Mouse (Mus musculus): ENCODE data around the gene Tnr. TPM values are rescaled to one million over a fixed set of nuclear protein-coding genes. Genes with fewer than 3 reads are reported as not detected.

The Tnr gene
- polyA plus RNA-seq, 1 experiment, result not detected

- Histone ChIP-seq H3K27ac (replicated peaks; ENCODE audit: low read depth, low read length) (no peak overlapping the region), H3K4me3 (ENCODE audit: insufficient read depth, low read depth, low read length) (no peak overlapping the region), H3K4me1 (ENCODE audit: control insufficient read depth, insufficient read depth, insufficient read length, low read length) (no peaks in the 10 kb centered on the region)
Observed at GRCm38 (mm10) chr1:159809493-159809892, 285.9 kb downstream of the Tnr start.

- Histone ChIP-seq H3K4me3 (ENCODE audit: insufficient read depth, low read depth, low read length) (no peak overlapping the region), H3K27ac (replicated peaks; ENCODE audit: low read depth, low read length) (no peak overlapping the region), H3K4me1 (ENCODE audit: control insufficient read depth, insufficient read depth, insufficient read length, low read length) (no peaks in the 10 kb centered on the region)
Observed at GRCm38 (mm10) chr1:159811805-159812204, 288.2 kb downstream of the Tnr start.

GRCm38 (mm10) chr1:159812820-159813411 is 289.3 kb downstream of the Tnr start:
- H3K4me1 ChIP-seq (ENCODE audit: control insufficient read depth, insufficient read depth, insufficient read length, low read length), result no peaks in the 10 kb centered on the region
- H3K4me3 ChIP-seq (ENCODE audit: insufficient read depth, low read depth, low read length), result no peak overlapping the region
- no peak overlapping the region for H3K27ac ChIP-seq (replicated peaks; ENCODE audit: low read depth, low read length)

- H3K27ac ChIP-seq (replicated peaks; ENCODE audit: low read depth, low read length), result no peak overlapping the region
- no peak overlapping the region for H3K4me3 ChIP-seq (ENCODE audit: insufficient read depth, low read depth, low read length)
- H3K4me1 ChIP-seq (ENCODE audit: control insufficient read depth, insufficient read depth, insufficient read length, low read length), result no peaks in the 10 kb centered on the region
Observed at GRCm38 (mm10) chr1:159814348-159814747, 290.8 kb downstream of the Tnr start.

GRCm38 (mm10) chr1:159816614-159817371 is 293.2 kb downstream of the Tnr start:
- Histone ChIP-seq H3K27ac (replicated peaks; ENCODE audit: low read depth, low read length) (no peak overlapping the region), H3K4me3 (ENCODE audit: insufficient read depth, low read depth, low read length) (no peak overlapping the region), H3K4me1 (ENCODE audit: control insufficient read depth, insufficient read depth, insufficient read length, low read length) (no peaks in the 10 kb centered on the region)

GRCm38 (mm10) chr1:159819511-159819910 is 295.9 kb downstream of the Tnr start:
- Histone ChIP-seq H3K4me3 (ENCODE audit: insufficient read depth, low read depth, low read length) (no peak overlapping the region), H3K4me1 (ENCODE audit: control insufficient read depth, insufficient read depth, insufficient read length, low read length) (no peaks in the 10 kb centered on the region), H3K27ac (replicated peaks; ENCODE audit: low read depth, low read length) (no peak overlapping the region)

GRCm38 (mm10) chr1:159822416-159822815 is 298.8 kb downstream of the Tnr start:
- no peak overlapping the region for H3K27ac ChIP-seq (replicated peaks; ENCODE audit: low read depth, low read length)

GRCm38 (mm10) chr1:159828531-159828930 is 305.0 kb downstream of the Tnr start:
- Histone ChIP-seq H3K4me3 (ENCODE audit: insufficient read depth, low read depth, low read length) (no peak overlapping the region), H3K27ac (replicated peaks; ENCODE audit: low read depth, low read length) (no peak overlapping the region), H3K4me1 (ENCODE audit: control insufficient read depth, insufficient read depth, insufficient read length, low read length) (no peaks in the 10 kb centered on the region)

More at GRCm38 (mm10) chr1:159822416-159822815, 298.8 kb downstream of the Tnr start:
- Histone ChIP-seq H3K4me3 (ENCODE audit: insufficient read depth, low read depth, low read length) (no peak overlapping the region), H3K4me1 (ENCODE audit: control insufficient read depth, insufficient read depth, insufficient read length, low read length) (no peaks in the 10 kb centered on the region)

- Histone ChIP-seq H3K27ac (replicated peaks; ENCODE audit: low read depth, low read length) (no peak overlapping the region), H3K4me3 (ENCODE audit: insufficient read depth, low read depth, low read length) (no peak overlapping the region), H3K4me1 (ENCODE audit: control insufficient read depth, insufficient read depth, insufficient read length, low read length) (no peaks in the 10 kb centered on the region)
Observed at GRCm38 (mm10) chr1:159833165-159833564, 309.6 kb downstream of the Tnr start.

- H3K4me1 ChIP-seq (ENCODE audit: control insufficient read depth, insufficient read depth, insufficient read length, low read length), result no peaks in the 10 kb centered on the region
- no peak overlapping the region for H3K27ac ChIP-seq (replicated peaks; ENCODE audit: low read depth, low read length)
- H3K4me3 ChIP-seq (ENCODE audit: insufficient read depth, low read depth, low read length), result no peak overlapping the region
Observed at GRCm38 (mm10) chr1:159833646-159834338, 310.2 kb downstream of the Tnr start.

GRCm38 (mm10) chr1:159835126-159835525 is 311.6 kb downstream of the Tnr start:
- Histone ChIP-seq H3K4me1 (ENCODE audit: control insufficient read depth, insufficient read depth, insufficient read length, low read length) (no peaks in the 10 kb centered on the region), H3K27ac (replicated peaks; ENCODE audit: low read depth, low read length) (no peak overlapping the region), H3K4me3 (ENCODE audit: insufficient read depth, low read depth, low read length) (no peak overlapping the region)

- no peak overlapping the region for H3K4me3 ChIP-seq (ENCODE audit: insufficient read depth, low read depth, low read length)
- no peaks in the 10 kb centered on the region for H3K4me1 ChIP-seq (ENCODE audit: control insufficient read depth, insufficient read depth, insufficient read length, low read length)
- no peak overlapping the region for H3K27ac ChIP-seq (replicated peaks; ENCODE audit: low read depth, low read length)
Observed at GRCm38 (mm10) chr1:159840337-159840736, 316.8 kb downstream of the Tnr start.

- Histone ChIP-seq H3K4me3 (ENCODE audit: insufficient read depth, low read depth, low read length) (no peak overlapping the region), H3K4me1 (ENCODE audit: control insufficient read depth, insufficient read depth, insufficient read length, low read length) (no peaks in the 10 kb centered on the region), H3K27ac (replicated peaks; ENCODE audit: low read depth, low read length) (no peak overlapping the region)
Observed at GRCm38 (mm10) chr1:159842876-159843275, 319.3 kb downstream of the Tnr start.

- Histone ChIP-seq H3K4me1 (ENCODE audit: control insufficient read depth, insufficient read depth, insufficient read length, low read length) (no peaks in the 10 kb centered on the region), H3K27ac (replicated peaks; ENCODE audit: low read depth, low read length) (no peak overlapping the region), H3K4me3 (ENCODE audit: insufficient read depth, low read depth, low read length) (no peak overlapping the region)
Observed at GRCm38 (mm10) chr1:159852088-159852487, 328.5 kb downstream of the Tnr start.

- H3K4me1 ChIP-seq (ENCODE audit: control insufficient read depth, insufficient read depth, insufficient read length, low read length), result no peaks in the 10 kb centered on the region
- H3K4me3 ChIP-seq (ENCODE audit: insufficient read depth, low read depth, low read length), result no peak overlapping the region
Observed at GRCm38 (mm10) chr1:159854261-159854660, 330.7 kb downstream of the Tnr start.

More at GRCm38 (mm10) chr1:159854261-159854660, 330.7 kb downstream of the Tnr start:
- H3K27ac ChIP-seq (replicated peaks; ENCODE audit: low read depth, low read length), result no peak overlapping the region

All from brown adipose tissue, adult 24 weeks (tissue).